Mouse (Mus musculus): ENCODE data around the gene Hspb6.

The Hspb6 gene

DNA sequence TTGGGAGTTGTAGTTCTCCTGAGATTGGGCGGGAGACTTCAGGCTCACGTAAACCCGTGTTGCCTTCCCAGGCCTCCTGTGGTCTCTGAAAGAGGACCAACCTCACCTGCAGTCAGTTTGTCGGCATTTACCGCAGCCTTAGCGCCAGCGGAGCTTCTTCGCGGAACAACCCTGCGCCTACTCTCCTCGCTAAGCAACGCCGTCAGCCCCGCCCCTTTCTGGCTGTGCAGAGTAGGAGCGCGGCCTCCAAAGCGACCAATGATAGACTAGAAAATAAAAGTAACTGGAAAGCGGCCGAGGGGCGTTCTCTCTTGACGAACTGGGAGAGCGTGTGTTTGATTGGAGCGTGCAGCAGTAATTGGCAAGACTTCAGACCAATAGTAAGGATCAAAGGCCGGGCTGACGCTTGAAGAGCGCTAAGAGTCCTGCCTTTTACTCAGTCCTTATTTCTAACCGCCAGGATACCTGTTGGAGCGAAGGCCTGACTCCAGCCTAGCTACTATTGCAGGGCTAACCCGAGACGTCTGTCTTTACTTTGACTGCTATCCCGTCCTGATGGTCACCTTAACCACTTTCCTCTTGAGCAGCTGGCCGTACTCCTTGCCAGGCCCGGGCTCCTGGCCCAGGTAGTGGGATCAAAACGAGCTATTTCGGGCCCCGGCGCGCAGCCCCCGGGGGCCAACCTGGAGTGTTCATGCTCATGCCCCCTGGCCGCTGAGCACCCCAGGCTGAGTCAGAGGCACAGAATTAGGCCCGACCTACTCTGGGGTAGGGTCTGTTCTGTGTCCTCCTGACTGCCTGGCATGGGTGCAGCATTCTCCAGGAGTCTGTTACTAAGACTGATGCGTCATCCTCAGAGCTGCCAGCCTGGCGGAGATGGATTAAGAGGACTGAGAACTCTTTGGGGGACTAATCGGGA, at the start of gene Hspb6, which contains the start of gene Proser3:
TSS of gene Hspb6 (plus strand) at position 77 of the 919 bp plus-strand sequence.
TSS of gene Proser3 (minus strand) at position 198 of the 919 bp plus-strand sequence.
- in situ Hi-C loops (cut with MboI, MseI) = no loop called here

DNA sequence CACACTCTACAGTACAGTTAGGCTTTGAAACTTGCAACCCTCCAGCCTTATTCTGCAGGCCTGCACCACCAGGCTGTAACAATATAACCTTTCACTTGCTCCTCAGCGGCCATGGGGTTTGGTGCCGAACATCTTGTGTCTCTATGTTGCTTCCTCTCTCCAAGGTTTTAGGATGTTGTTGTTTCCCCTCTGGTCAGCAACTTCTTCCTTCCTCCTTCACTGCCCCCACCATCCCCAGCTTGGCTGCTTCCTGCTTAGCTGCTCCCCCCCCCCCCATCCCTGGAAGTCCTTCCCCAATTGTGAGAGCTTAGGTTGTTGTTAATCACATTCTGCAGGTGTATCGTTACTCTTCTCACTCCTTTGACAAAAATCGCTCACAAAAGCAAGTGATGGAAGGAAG, 43.9 kb upstream of the Hspb6 start:
- in situ Hi-C loops (cut with MboI, MseI) = loop anchor here (25.0 kb wide), 1 partner anchor 1096 kb away; no protein-coding TSS in a partner anchor

DNA sequence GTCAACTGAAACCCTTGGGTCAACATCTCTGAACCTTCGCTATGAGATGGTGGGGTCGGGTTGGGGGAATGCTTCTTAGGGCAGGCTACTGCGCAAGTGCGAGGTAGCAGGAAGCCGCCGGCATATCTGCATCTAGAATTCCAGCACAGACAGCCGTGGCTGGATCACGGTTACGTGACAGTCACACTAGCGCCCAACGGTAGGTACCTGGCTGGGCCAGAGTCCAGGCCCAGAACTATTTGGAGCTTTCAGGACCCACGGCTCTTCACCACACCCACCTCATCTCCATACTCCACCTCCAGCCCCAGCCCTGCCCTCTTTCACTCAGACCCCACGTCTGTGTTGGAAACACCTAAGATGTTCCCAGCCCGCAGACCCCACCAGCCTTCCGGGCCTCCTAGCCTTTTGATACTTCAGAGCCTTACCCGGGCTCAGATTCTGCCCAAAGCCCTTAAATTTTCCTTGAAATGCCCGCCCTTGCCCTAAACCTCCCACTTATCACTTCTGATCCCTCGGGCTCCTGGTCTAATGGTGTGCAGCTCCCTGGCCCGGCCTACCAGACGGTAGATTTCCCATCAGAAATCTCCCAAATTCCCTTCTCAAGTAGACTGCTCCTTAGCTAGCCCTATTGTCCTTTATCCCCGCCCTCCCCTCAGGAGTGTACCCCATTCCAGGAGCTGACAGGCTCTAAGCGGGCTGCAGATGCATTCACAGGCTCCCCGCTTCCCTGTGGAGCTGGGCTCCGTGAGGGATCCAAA, 36.8 kb upstream of the Hspb6 start:
- in situ Hi-C loops (cut with MboI, MseI) = loop anchor here (25.0 kb wide), 1 partner anchor 1103 kb away; no protein-coding TSS in a partner anchor

DNA sequence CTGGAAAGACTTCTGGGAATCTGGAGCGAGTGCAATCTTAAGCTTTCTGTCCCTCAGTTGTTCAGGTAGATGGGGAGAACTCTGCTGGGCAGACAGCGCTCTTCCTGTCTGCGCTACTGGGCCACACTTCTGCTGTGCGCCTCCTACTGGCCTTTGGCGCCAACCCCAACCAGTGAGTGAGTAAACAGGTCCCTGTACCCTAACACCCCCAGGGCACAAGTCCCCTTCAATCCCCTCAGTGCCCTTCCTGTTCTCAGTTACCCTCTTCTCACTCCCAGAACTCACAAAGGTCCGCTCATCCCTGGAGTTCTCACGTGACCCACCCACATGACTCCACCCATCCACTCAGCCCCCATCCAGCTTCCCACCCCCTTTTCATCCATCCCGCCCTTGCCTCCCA, 33.7 kb upstream of the Hspb6 start:
- in situ Hi-C loops (cut with MboI, MseI) = loop anchor here (25.0 kb wide), 1 partner anchor 1106 kb away; no protein-coding TSS in a partner anchor

DNA sequence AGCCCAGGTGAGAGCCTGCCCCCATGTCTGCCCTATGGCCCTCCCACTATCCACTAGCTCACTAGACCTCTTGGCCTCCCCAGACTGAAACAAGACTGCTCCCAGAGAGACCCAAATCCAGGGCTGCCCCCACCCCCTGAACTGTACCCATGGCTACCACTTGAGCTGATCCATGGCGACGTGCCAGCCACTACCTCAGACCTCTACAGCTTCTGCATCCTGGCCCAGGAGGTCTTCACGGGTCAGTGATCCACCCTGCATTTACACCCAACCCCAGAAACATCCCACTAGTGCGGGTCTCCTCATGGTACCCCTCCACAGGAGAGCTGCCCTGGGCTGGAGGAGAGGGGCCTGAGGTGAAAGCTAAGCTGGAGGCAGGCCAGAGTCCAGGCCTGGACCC, 31.6 kb upstream of the Hspb6 start:
- in situ Hi-C loops (cut with MboI, MseI) = loop anchor here (25.0 kb wide), 1 partner anchor 1108 kb away; no protein-coding TSS in a partner anchor

DNA sequence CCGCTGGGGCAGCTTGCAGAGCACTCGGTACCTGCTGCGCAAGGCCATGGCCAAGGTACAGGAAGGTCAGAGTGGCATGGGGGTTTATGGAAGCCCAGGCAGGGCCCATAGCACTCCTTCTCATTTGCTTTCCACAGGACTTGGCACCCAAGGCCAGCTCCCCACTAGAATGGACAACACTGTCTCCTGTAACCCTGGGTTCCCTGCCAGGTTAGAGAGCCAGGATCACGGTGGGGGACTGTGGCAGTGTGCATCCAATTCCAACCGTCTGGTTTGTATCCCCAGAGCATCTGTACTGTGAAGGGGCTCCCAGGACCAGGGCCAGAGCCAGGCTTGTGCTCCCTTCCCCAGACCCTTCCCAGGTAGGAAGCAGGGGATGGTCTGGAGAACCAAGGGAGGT, 31.1 kb upstream of the Hspb6 start:
- in situ Hi-C loops (cut with MboI, MseI) = loop anchor here (25.0 kb wide), 1 partner anchor 1109 kb away; no protein-coding TSS in a partner anchor

DNA sequence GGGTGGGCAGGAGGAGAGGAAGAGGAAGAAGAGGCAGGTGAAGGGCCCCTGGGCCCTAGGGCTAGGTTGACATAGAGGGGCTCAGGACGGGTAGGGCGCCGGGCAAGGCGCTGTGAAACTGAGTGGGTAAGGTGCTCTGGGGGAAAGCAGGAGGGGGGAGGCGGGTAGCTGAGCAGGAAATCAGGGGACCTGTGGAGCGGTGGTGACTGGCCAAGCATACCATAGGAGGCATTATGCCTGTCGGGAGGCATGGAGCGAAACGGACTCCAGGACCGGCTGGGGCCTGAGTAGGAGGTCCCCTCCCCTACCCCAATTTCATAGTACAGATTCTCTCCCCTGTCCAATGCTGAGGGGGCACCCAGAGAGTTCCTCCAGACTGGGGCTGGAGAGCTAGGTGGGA, 29.1 kb upstream of the Hspb6 start:
- in situ Hi-C loops (cut with MboI, MseI) = loop anchor here (25.0 kb wide), 1 partner anchor 1111 kb away; no protein-coding TSS in a partner anchor

DNA sequence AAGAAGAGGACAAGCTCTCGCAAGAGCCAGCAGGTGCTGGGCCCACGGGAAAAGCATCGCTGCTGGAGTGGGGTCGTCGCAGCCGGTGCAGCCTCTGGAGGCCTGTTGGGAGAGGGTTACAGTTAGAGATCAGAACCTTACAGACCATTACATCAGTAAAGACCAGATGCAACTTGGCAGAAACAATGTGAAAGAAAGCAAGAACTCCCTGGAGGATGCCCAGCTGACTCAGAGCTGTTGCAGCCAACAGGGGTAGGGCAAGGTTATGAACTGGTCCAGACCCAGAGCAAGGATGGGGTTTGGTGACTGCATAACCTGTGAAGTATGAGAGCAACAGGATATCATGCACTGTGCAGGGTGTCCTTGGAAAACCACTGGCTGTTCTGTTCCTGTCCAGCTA, 27.5 kb upstream of the Hspb6 start:
- in situ Hi-C loops (cut with MboI, MseI) = loop anchor here (25.0 kb wide), 1 partner anchor 1112 kb away; no protein-coding TSS in a partner anchor

DNA sequence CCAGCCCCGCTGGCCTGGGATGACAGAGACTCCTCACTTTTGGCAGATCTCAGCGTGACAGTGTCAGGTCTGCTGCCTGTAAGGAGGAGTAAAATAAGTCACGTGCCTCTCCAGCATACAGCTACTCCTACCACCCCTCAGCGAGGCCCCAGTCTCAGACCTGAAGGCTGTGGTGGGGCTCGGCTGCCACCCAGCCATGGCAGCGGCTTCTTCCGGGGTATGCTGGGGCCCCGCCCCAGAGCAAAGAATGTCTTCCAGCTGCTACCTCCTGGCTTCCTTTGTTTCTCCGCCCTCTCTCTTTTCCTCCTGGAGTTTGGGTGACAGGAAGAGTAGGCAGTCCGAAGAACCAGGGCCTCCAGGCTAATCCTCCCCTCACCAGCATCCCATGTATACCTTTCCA, 26.0 kb upstream of the Hspb6 start:
- in situ Hi-C loops (cut with MboI, MseI) = no loop called here

DNA sequence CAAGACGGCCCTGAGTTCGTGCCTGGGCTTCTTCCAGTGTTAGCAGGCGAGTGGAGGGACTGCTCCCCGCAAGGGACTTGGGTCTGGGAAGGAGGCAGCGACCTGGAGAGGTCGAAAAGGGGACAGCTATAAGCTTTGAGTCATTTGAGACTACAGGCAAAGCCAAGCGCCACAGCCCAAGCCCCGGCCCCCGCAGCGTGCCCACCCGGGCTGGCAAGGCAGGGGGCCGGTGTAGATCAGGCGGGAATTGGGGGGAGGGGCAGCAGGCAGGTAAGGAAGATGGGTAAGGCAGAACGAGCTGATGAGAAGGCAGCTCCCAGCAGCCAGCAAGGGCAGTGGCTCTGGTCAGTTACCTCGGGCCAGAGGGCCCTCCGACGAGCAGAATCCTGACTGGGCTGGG, 25.6 kb upstream of the Hspb6 start:
- in situ Hi-C loops (cut with MboI, MseI) = no loop called here

DNA sequence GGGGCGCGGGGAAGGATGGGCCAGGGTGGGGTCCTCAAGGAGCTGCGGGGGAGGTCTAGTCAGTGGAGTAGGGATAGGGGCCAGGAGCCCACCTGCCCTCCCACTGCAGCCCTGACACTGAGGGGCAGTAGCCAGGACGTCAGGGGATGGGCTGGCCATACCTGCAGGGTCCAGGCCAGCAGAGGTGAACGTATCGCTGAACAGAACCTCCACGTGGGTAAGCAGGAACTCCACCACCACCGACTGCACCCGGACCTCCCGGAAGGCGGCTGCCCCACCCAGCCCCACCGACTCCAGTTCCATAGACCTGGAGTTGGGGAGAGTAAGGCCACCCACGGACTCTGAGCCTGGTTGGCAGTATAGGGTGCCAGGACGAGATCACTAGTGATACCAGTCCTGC, 25.0 kb upstream of the Hspb6 start:
- in situ Hi-C loops (cut with MboI, MseI) = no loop called here

DNA sequence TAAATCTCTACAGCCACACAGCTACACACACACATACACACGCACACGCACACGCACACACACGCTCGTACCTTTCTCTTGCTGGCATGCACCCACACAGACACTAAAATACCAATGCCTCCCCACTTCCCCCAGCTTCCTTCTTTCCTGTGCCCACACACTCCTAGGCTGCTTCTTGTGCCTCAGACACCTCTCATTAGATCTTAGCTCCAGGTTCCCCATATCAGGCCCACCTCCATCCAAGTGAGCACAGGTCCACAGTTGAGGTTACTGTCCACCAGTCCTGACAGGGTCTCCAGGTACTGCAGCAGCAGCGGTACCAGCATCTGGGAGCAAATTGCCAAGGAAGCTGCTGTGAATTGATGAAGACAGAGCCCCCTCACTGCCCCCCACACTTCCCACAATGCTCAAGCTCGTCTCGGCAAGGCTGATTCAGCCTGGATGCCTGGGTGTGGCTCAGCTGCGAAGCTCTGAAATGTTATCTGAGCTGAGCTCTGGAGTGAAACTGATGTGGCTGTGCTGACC, 20.6 kb upstream of the Hspb6 start:
- in situ Hi-C loops (cut with MboI, MseI) = no loop called here

DNA sequence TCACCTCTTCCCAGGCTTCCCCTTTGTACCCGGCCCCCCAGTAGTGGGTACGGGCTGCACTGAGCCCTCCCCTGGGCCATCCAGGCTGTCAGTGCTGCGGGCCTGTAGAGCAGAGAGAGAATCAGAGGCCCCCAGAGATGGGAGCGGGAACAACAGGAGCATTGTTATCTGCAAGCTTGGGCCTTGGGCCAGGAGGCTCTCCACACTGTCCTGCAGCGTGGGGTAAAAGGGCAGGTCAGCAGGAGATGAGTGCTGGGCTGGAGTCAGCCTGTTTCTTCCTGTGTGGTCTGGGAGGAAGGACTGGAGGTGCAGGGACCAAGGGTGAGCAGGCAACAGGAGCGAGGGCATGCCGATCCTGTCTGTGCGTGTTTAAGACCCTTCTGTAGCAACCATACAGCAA, 19.0 kb upstream of the Hspb6 start:
- in situ Hi-C loops (cut with MboI, MseI) = no loop called here

DNA sequence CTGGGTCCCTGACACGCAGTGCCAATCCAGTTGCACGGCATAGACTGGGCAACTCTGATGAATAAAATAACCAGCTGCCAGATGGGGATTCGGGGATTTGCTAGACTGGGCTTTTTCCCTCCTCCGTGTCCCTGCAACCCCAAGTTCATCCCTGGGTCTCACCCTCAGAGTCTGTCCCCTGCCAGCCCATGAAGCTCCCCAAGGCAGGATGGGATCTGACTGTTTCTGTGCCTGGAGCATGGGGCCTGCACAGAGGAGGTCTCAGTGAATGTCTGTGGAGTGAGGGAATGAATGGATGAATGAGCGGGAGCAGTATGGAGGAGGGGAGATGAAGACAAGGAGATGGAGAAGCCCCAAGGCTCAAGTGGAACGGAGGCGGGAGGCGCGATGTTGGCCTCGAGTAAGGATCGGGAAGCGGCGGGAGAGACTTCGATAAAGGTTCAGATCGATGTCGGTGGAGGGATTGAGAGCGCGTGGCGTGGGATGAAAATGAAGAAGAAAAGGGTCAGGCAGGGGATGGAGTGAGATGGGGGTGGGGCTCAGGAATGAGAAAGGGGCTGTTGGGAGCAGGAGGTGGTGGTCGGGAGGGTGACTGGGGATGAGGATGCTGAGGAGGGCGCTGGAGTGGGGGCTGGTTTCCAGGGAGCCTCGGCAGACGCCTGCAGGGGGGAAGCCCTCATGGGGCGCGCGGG, 17.9 kb upstream of the Hspb6 start:
- in situ Hi-C loops (cut with MboI, MseI) = no loop called here

DNA sequence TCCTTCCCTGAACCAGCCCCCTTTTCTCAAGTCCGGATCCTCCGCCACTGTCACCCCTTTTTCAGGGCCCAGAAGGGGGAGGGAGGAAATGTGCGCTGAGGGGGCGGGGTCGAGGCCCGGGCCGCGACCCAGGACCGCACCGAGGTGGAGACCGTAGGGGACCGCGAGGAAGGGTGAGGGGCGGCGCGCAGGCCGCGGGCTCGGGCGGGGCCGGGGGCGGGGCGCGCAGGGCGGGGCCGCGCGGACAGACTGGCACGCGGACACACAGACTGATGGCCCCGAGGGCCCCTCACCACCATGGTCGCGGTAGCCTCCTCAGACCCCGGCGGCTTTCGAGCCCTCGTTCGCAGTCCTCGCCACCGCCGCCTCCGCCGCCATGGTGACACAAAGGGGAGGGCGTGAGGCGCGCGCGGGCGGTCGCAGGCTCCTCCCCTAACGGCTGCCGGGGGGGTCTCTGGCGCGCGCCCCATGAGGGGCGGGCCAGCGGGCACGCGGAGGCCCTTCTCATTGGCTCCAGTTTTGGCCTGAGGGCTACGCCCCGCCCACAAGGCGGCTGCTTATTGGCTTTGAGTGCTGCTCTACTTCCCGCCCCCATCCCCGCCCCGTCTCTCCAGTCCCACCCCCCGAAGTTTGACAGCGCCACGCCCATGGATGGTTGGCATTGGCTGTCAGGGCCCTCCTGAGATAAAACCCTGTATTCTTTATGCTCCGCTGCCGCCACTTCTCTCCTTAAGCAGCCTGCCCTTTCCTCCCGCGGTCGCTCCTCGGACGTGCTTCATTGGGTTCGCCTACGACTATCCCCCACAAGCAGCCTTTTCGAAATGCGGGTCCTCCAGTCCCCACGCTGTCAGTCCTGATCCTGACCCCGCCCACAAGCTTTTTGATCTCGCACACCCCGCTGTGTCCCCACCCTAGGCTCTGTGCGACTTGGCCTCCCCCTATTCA, 17.1 kb upstream of the Hspb6 start, which contains the start of gene Arhgap33:
TSS of gene Arhgap33 (minus strand) at position 428 of the 945 bp plus-strand sequence.
- in situ Hi-C loops (cut with MboI, MseI) = no loop called here

DNA sequence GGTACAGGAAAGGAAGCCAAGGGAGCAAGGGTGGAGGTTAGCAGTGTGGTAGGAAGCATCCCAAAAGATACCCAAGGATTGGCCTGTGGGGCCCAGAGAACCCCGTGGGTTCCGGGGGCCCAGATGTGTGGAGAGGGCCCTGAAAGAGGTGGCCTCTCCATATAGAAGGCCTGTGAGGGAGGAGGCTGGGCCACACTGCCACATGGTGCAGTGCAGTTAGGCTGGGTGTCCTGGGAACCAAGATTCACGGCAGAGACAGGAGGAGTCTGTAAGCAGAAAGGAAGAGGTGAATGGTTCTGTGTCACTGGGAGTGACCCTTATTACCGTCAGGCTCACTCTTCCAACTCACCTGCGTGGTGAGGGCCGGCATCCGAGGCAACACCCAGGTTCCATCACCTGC, 11.4 kb upstream of the Hspb6 start:
- in situ Hi-C loops (cut with MboI, MseI) = no loop called here

DNA sequence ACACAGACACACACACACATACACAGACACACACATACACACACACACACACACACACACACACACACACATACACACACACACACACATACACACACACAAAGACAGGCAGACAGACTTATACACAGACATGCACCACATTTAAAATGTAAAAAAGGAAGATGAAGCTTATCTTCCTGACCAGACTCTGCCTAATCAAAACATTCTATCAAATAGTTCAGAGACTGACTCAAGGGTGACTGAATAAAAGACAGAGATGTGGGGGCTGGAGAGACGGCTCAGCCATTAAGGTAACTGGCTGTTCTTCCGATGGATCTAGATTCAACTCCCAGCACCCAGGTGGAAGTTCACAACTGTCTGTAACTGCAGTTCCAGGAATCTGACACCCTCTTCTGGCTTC, 7.7 kb upstream of the Hspb6 start:
- in situ Hi-C loops (cut with MboI, MseI) = no loop called here

DNA sequence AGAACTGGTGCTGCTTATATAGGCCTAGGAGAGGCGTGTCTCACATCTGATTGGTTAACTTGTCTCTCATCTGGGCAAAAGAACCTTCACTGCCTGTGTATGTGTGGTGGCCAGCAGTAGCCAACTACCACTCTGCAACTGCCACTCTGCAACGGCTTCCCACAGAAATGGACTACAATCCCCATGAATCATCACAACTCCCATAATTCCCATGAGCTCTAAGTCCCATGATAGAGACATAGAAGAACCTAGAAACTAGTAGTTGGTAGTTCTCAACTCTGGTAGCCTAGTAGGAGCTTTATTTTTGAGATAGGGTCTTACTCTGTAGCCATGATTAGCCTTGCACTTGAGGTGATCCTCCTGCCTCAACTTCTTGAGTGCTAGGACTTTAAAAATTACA, 2.1 kb upstream of the Hspb6 start:
- in situ Hi-C loops (cut with MboI, MseI) = no loop called here

DNA sequence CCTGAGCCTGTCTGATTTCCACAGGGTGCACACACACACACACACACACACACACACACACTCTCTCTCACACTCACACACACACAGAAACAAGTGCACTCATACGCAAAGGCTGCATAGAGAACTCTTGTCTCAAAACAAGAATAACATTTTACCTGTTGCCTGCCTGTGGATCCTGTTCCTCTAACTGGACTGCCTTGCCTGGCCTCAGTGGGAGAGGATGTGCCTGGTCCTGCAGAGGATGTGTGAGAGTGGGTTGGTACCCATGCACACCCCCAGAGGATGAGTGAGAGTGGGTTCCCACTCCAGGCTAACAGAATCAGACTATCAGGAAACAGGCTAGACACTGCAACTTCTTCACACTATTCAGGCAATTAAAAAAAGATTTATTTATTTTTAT, 1.4 kb upstream of the Hspb6 start:
- in situ Hi-C loops (cut with MboI, MseI) = no loop called here

DNA sequence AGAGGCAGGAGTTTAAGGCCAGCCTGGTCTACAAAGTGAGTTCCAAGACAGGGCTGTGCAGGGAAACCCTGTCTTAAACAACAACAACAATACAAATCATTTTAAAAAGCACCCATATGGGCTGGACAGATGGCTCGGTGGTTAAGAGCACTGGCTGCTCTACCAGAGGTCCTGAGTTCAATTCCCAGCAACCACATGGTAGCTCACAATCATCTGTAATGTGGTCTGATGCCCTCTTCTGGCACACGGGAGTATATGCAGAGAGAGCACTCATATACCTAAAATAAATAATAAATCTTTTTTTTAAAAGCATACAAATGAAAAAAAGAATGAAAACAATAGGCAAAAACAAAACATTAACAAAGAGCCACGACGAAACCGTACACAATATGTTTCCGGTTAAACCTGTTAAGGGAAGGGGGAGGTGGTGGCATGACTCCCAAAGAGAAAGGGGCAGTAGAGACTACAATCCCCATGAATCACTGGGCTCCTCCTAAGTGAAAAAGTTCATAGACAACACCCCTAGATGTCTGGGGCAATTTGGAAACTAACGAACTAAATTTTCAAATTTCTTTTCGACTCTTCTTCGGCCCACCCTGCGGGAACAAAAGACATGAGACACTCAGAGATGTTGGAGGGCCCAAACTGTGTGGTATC, 405 bp upstream of the Hspb6 start:
- in situ Hi-C loops (cut with MboI, MseI) = no loop called here
